8 mouse cellular contexts compared by ENCODE assay signal in genomic region chr6:134897443-134898094, GRCm38 (mm10). TPM values are rescaled to one million over a fixed set of nuclear protein-coding genes. Genes with fewer than 3 reads are reported as not detected.
DNase-seq lines count a peak whose midpoint lies in the region; ATAC-seq lines count a peak whose summit lies in the region.

No protein-coding gene starts in this region.

- peak; percentile 93 for DNase-seq in adrenal gland, adult 8-10 months
- DNase-seq in embryo, embryonic 11.5 days (ENCODE audit: low read depth, low spot score) = peak; percentile 93
- peak; percentile 92 to 98 for DNase-seq in gastrocnemius, postnatal 36 days
- peak; percentile 92 to 94 for DNase-seq in left cerebral cortex, postnatal 25 days (ENCODE audit: low spot score in 2 of 2)
- DNase-seq in mesoderm, embryonic 11.5 days (ENCODE audit: low read depth, low spot score) = peak; percentile 94
- DNase-seq in right cerebral cortex, postnatal 25 days = peak; percentile 89
- DNase-seq in urinary bladder, postnatal 36 days (ENCODE audit: low spot score in 2 of 2) = peak; percentile 96 to 97

- peak overlapping the region; percentile 94 for H3K9ac ChIP-seq in intestine, embryonic 16.5 days (ENCODE audit: low read depth, low read length)

- H3K27ac ChIP-seq in intestine, embryonic 16.5 days (ENCODE audit: low read length) = peak overlapping the region; percentile 100

- intact Hi-C loops in gastrocnemius, postnatal 36 days (cut with DNase I) = no loop called here
- intact Hi-C loops in left cerebral cortex, postnatal 25 days (cut with DNase I) = loop anchor here (1.0 kb wide), 1 partner anchor 23 kb away; the partner anchor contains the start of gene Cdkn1b

- no peaks in the 10 kb centered on the region for H3K27me3 ChIP-seq in intestine, embryonic 16.5 days (replicated peaks; ENCODE audit: control insufficient read depth, insufficient read depth, low read length)

- peaks cover 4% of the 10 kb centered on the region for H3K4me1 ChIP-seq in intestine, embryonic 16.5 days (ENCODE audit: control insufficient read depth, insufficient read depth, low read length)

- H3K36me3 ChIP-seq in intestine, embryonic 16.5 days (ENCODE audit: control insufficient read depth, insufficient read depth, low read length) = no peaks in the 10 kb centered on the region

- H3K9me3 ChIP-seq in intestine, embryonic 16.5 days (ENCODE audit: control insufficient read depth, low read length) = no peaks in the 10 kb centered on the region

- peak; percentile 93 for ATAC-seq in intestine, embryonic 16.5 days

- H3K4me3 ChIP-seq in intestine, embryonic 16.5 days (ENCODE audit: low read length) = peak overlapping the region; percentile 70

- WGBS in intestine, embryonic 16.5 days = under 1% methylated on average over 38 of the region's 38 CpGs

- peak overlapping the region; percentile 71 for H3K4me2 ChIP-seq in intestine, embryonic 16.5 days (ENCODE audit: low read depth, low read length)

RNA-seq across cellular contexts. Expression of gene Gpr19, which starts 0.8 kb away (rescaled TPM):
- 1 to 10 TPM; 7.1 to 9.8 (median 7.9) TPM for total RNA-seq in adrenal gland, adult 8-10 months (2022)
- 1 to 10 TPM; 3.5 to 4.6 TPM for total RNA-seq in gastrocnemius, postnatal 36 days (2021)
- 8.1 and 9.5 TPM in 2 replicates for polyA plus RNA-seq in intestine, embryonic 16.5 days (2015; fragmentation: Nextera tagmentation; extraction: Ambion mirVana)
- total RNA-seq in left cerebral cortex, postnatal 25 days (2021) = 10 to 100 TPM; 25.3 to 27.3 TPM

RNA-seq across cellular contexts. Expression of gene Cdkn1b, which starts 22.6 kb away (rescaled TPM):
- total RNA-seq in adrenal gland, adult 8-10 months (2022) = 10 to 100 TPM; 32.9 to 44.0 (median 37.1) TPM
- 10 to 100 TPM; 35.3 to 39.5 TPM for total RNA-seq in gastrocnemius, postnatal 36 days (2021)
- polyA plus RNA-seq in intestine, embryonic 16.5 days (2015; fragmentation: Nextera tagmentation; extraction: Ambion mirVana) = 10.6 and 12.4 TPM in 2 replicates
- total RNA-seq in left cerebral cortex, postnatal 25 days (2021) = 10 to 100 TPM; 40.3 to 43.2 TPM

Comparison
In these comparisons a context has a peak if more than half of its experiments do, and no peak if none do; other contexts are left out.
1. Peak in every context shown above with its lines: DNase-seq, ATAC-seq, H3K4me3 ChIP-seq and H3K27ac ChIP-seq.